Mouse (Mus musculus): ENCODE measurements at regions not wholly inside any gene's neighbourhood (a gene's known extent, or its start where the extent isn't known, plus 50 kb on each side); places are given as distances from the start of the nearest gene placed in this dataset.

- in situ Hi-C loops (cut with MseI, MboI): loop anchor here in 1 of 2 experiments (10.0 kb wide), 1 partner anchor 209 kb away; no protein-coding TSS in a partner anchor
Measured at GRCm38 (mm10) chr17:66246031-66246534, 122.8 kb downstream of the Ddx11 start.

GRCm38 (mm10) chr17:66251495-66251894, 128.2 kb downstream of the Ddx11 start:
- in situ Hi-C loops (cut with MseI, MboI): no loop called here

GRCm38 (mm10) chr17:66252926-66253325, 129.6 kb downstream of the Ddx11 start:
- in situ Hi-C loops (cut with MseI, MboI): no loop called here

- in situ Hi-C loops (cut with MseI, MboI): no loop called here
Measured at GRCm38 (mm10) chr17:66259697-66260096, 136.4 kb downstream of the Ddx11 start.

- in situ Hi-C loops (cut with MseI, MboI): no loop called here
Measured at GRCm38 (mm10) chr17:66262681-66263240, 139.4 kb downstream of the Ddx11 start.

GRCm38 (mm10) chr17:66263405-66263804, 140.1 kb downstream of the Ddx11 start:
- in situ Hi-C loops (cut with MseI, MboI): no loop called here

- in situ Hi-C loops (cut with MseI, MboI): no loop called here
Measured at GRCm38 (mm10) chr17:66266803-66267202, 143.5 kb downstream of the Ddx11 start.

GRCm38 (mm10) chr17:66267831-66268230, 144.5 kb downstream of the Ddx11 start:
- in situ Hi-C loops (cut with MseI, MboI): no loop called here

- in situ Hi-C loops (cut with MseI, MboI): no loop called here
Measured at GRCm38 (mm10) chr17:66269567-66269966, 146.2 kb downstream of the Ddx11 start.

- in situ Hi-C loops (cut with MseI, MboI): no loop called here
Measured at GRCm38 (mm10) chr17:66271906-66272305, 148.6 kb downstream of the Ddx11 start.

- in situ Hi-C loops (cut with MseI, MboI): no loop called here
Measured at GRCm38 (mm10) chr17:66276778-66277177, 153.5 kb downstream of the Ddx11 start.

- in situ Hi-C loops (cut with MseI, MboI): no loop called here
Measured at GRCm38 (mm10) chr17:66278037-66278436, 154.7 kb downstream of the Ddx11 start.

GRCm38 (mm10) chr17:66285295-66285694, 162.0 kb downstream of the Ddx11 start:
- in situ Hi-C loops (cut with MseI, MboI): no loop called here

Measured in mouse trophoblast stem cell (cell line).